Mouse (Mus musculus) lung, postnatal 0 days (tissue): ENCODE results near the gene Spib. TPM values are rescaled to one million over a fixed set of nuclear protein-coding genes. Genes with fewer than 3 reads are reported as not detected.
A peak's percentile ranks its signal among the peaks of the same experiment; 100 is the strongest.

Experiments used
- ATAC-seq: fragments of 200-750 bp; cut with Nextera tagmentation; 2 replicates; pipeline ENCODE4 v1.8.0; 2017; ENCODE audit warnings: moderate library complexity
- DNase-seq: peaks from one replicate; pipeline ENCODE4 v3.0.0-alpha.2; 2016; ENCODE audit warnings: low spot score
- H3K27ac ChIP-seq: fragments of 300-500 bp; sonication (generic); 2 replicates; pipeline ENCODE4 v1.5.1; 2014; ENCODE audit warnings: antibody characterized with exemption, mild to moderate bottlenecking, low read length, mixed read lengths
- H3K27me3 ChIP-seq: fragments of 300-500 bp; sonication (generic); replicated peaks from 2 replicates; pipeline ENCODE4 v1.6.1; 2014; ENCODE audit warnings: low read length, mixed read lengths; ENCODE audit not compliant: insufficient read depth
- H3K36me3 ChIP-seq: fragments of 300-500 bp; sonication (generic); 2 replicates; pipeline ENCODE4 v1.6.1; 2014; ENCODE audit warnings: low read length, mixed read lengths; ENCODE audit not compliant: insufficient read depth
- H3K4me1 ChIP-seq: fragments of 300-500 bp; sonication (generic); 2 replicates; pipeline ENCODE4 v1.6.1; 2014; ENCODE audit warnings: antibody characterized with exemption, low read depth, low read length, mixed read lengths; ENCODE audit not compliant: insufficient read depth
- H3K4me2 ChIP-seq: fragments of 300-500 bp; sonication (generic); replicated peaks from 2 replicates; pipeline ENCODE4 v1.6.1; 2014; ENCODE audit warnings: low read depth, mild to moderate bottlenecking, low read length, moderate library complexity, mixed read lengths
- H3K4me3 ChIP-seq: fragments of 300-500 bp; sonication (generic); 2 replicates; pipeline ENCODE4 v1.5.1; 2014; ENCODE audit warnings: low read depth, low read length
- H3K9ac ChIP-seq: fragments of 300-500 bp; sonication (generic); replicated peaks from 2 replicates; pipeline ENCODE4 v1.6.1; 2014; ENCODE audit warnings: low read depth, mild to moderate bottlenecking
- H3K9me3 ChIP-seq: fragments of 300-500 bp; sonication (generic); 2 replicates; pipeline ENCODE4 v1.6.1; 2016; ENCODE audit warnings: low read length, mixed read lengths
- CTCF ChIP-seq: IDR thresholded peaks from 2 replicates; pipeline ENCODE4 v1.5.1; 2016; ENCODE audit warnings: antibody characterized with exemption, mild to moderate bottlenecking
- EP300 ChIP-seq: IDR thresholded peaks from 2 replicates; pipeline ENCODE4 v1.6.1; 2016; ENCODE audit warnings: antibody characterized with exemption, mild to moderate bottlenecking, control low read depth
- WGBS: fragments of 180-500 bp; shearing (Covaris S2); extraction: QIAGEN DNeasy Blood & Tissue Kit; methylation state at CpG from one replicate; pipeline ENCODE4 v1.1.7; 2014; 5-methylcytosine and 5-hydroxymethylcytosine counted together
- polyA plus RNA-seq: library from polyadenylated mRNA; unstranded; fragments of >200 nt; fragmentation: Nextera tagmentation; extraction: Ambion mirVana; gene quantifications from 2 replicates; pipeline ENCODE4 v1.2.1, GENCODE M21; 2015

Gene Spib
- polyA plus RNA-seq, 1 experiment from 2014 or later, result 0.72 TPM

- H3K4me3 ChIP-seq, result no peak overlapping the region
- peaks cover 7% of the 10 kb centered on the region; the same call in 1 of the 2 replicates for H3K4me1 ChIP-seq
- no peak overlapping the region for H3K9ac ChIP-seq
These were observed 18.5 kb upstream of the Spib start for GRCm38 (mm10) chr7:44550409-44550678.

GRCm38 (mm10) chr7:44549621-44550408 lies 17.9 kb upstream of the Spib start:
- ATAC-seq, result no peak
- Histone ChIP-seq H3K9ac (no peak overlapping the region), H3K4me2 (no peak overlapping the region), H3K9me3 (no peaks in the 10 kb centered on the region), H3K27me3 (no peaks in the 10 kb centered on the region), H3K4me1 (peaks cover 7% of the 10 kb centered on the region; the same call in 1 of the 2 replicates), H3K4me3 (no peak overlapping the region), H3K27ac (no peak overlapping the region), H3K36me3 (peaks cover 17% of the 10 kb centered on the region)
- no peak for DNase-seq
- TF ChIP-seq CTCF (no peak), EP300 (no peak)
- 90% methylated on average over 23 of the region's 23 CpGs for WGBS

More at GRCm38 (mm10) chr7:44550409-44550678, 18.5 kb upstream of the Spib start:
- Histone ChIP-seq H3K9me3 (no peaks in the 10 kb centered on the region), H3K27ac (no peak overlapping the region), H3K4me2 (no peak overlapping the region), H3K36me3 (peaks cover 17% of the 10 kb centered on the region), H3K27me3 (no peaks in the 10 kb centered on the region)
- ATAC-seq, result no peak
- DNase-seq, result no peak
- WGBS, result 96% methylated on average over 12 of the region's 12 CpGs
- TF ChIP-seq EP300 (no peak), CTCF (no peak)

- DNase-seq (peak; percentile 99), ATAC-seq (peak; percentile 96)
- Histone ChIP-seq H3K9me3 (no peaks in the 10 kb centered on the region), H3K4me2 (peak within 1 kb of the TSS; percentile 81), H3K9ac (peak within 1 kb of the TSS; percentile 27; the same call in 1 of the 2 replicates), H3K27ac (peak within 1 kb of the TSS; percentile 38), H3K27me3 (no peaks in the 10 kb centered on the region), H3K36me3 (peaks cover 17% of the 10 kb centered on the region), H3K4me1 (peaks cover 4% of the 10 kb centered on the region; the same call in 1 of the 2 replicates), H3K4me3 (peak within 1 kb of the TSS; percentile 58)
- TF ChIP-seq EP300 (no peak), CTCF (peak; percentile 98)
- WGBS, result under 1% methylated on average over 40 of the region's 43 CpGs
These were observed 16.7 kb upstream of the Spib start, which contains the start of gene Pold1 for GRCm38 (mm10) chr7:44548497-44549087. Gene Pold1 (minus strand): TSS chr7:44548849.

GRCm38 (mm10) chr7:44547725-44548124 lies 15.9 kb upstream of the Spib start:
- H3K27ac ChIP-seq, result peak overlapping the region; percentile 38; the same call in 1 of the 2 replicates
- TF ChIP-seq CTCF (no peak), EP300 (no peak)
- no peaks in the 10 kb centered on the region for H3K27me3 ChIP-seq
- ATAC-seq, result no peak
- DNase-seq, result no peak
- 14% methylated on average over 5 of the region's 5 CpGs for WGBS
- H3K9ac ChIP-seq, result peak overlapping the region; percentile 27; the same call in 1 of the 2 replicates
- peak overlapping the region; percentile 81 for H3K4me2 ChIP-seq
- H3K4me3 ChIP-seq, result peak overlapping the region; percentile 58
- no peaks in the 10 kb centered on the region for H3K9me3 ChIP-seq
- peaks cover 2% of the 10 kb centered on the region; the same call in 1 of the 2 replicates for H3K4me1 ChIP-seq
- peaks cover 17% of the 10 kb centered on the region for H3K36me3 ChIP-seq

- DNase-seq (no peak), ATAC-seq (no peak)
- Histone ChIP-seq H3K4me1 (no peaks in the 10 kb centered on the region; the same call in 1 of the 2 replicates), H3K9me3 (no peaks in the 10 kb centered on the region), H3K9ac (no peak overlapping the region), H3K27me3 (no peaks in the 10 kb centered on the region), H3K4me2 (no peak overlapping the region), H3K4me3 (no peak overlapping the region), H3K36me3 (peaks cover 13% of the 10 kb centered on the region), H3K27ac (no peak overlapping the region)
- TF ChIP-seq EP300, result no peak
- TF ChIP-seq CTCF, result no peak
- 91% methylated on average over 13 of the region's 13 CpGs for WGBS
These were observed 15.2 kb upstream of the Spib start for GRCm38 (mm10) chr7:44547041-44547440.

GRCm38 (mm10) chr7:44546274-44546673 lies 14.4 kb upstream of the Spib start:
- Histone ChIP-seq H3K9me3 (no peaks in the 10 kb centered on the region), H3K4me2 (no peak overlapping the region), H3K9ac (no peak overlapping the region), H3K4me1 (no peaks in the 10 kb centered on the region; the same call in 1 of the 2 replicates), H3K36me3 (peaks cover 7% of the 10 kb centered on the region; the same call in 1 of the 2 replicates), H3K27me3 (no peaks in the 10 kb centered on the region), H3K27ac (no peak overlapping the region), H3K4me3 (no peak overlapping the region)
- over 99% methylated on average over 3 of the region's 3 CpGs for WGBS
- DNase-seq (no peak), ATAC-seq (no peak)
- TF ChIP-seq CTCF (no peak), EP300 (no peak)
